Mouse (Mus musculus): Measurements from ENCODE around the gene Rad51d.

Rad51d gene

DNA sequence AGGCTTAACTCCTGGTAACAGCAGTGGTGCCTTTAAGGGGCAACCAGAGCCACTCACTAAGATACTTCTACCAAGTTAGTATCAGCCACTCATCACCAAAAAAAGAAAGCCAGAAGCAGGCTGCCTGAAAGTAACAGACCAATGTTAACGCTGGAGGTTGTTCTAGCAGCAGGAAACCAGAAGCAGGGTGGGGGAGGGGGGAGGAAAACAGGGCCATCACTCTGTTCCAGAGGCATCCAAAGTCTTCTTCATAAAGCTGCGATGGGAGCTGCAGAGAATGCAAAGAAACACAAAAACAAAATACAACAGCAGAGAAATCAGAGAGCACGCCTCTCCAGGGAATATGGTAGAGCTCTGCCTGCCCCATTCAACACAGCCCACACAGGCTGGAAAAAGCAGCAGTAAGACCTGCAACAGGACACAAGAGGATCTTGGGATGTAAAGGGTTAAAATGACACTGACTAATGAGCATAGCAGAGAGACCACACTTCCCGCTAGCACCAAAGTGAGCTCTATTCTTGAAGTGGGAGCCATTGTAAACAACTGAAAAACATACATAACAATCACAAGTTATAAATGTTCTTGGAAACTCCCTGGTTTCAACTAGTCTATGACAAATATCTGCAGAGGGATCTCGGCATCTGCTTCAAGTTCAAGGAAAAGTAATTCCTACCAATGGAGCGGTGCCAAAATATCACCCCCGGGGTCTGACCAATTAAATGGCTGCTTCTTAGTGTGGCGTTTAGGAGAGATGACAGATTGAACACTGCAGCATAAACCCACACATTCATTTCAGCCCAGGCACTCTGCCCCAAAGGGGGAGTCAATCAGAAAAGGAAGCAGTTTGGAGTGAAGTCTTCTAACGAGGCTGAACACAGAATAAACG is 59.2 kb downstream of the Rad51d start:
- no peak for DNase-seq (ENCODE audit: low read depth in 2 of 2, low spot score in 2 of 2)

DNA sequence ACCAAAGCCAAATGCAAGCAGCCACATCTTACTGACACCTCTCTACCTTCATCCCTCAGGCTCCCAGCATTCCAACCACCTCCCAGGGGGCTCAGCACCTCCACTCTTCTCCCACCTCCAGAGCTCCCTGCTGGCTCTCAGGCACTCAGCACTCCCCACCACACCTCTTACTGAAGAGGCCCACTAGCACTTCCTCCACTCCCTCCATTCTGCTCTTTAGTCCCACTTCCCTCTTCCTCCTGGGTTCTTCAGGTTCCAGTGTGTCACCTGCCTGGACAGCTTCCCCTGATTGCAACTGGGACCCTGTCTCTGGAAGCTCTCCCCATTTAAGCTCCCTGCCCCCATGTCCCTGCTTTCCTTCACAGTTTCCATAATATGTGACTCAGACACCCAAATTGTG is 63.6 kb downstream of the Rad51d start:
- no peak for DNase-seq (ENCODE audit: low read depth in 2 of 2, low spot score in 2 of 2)
